In the genomic region with DNA sequence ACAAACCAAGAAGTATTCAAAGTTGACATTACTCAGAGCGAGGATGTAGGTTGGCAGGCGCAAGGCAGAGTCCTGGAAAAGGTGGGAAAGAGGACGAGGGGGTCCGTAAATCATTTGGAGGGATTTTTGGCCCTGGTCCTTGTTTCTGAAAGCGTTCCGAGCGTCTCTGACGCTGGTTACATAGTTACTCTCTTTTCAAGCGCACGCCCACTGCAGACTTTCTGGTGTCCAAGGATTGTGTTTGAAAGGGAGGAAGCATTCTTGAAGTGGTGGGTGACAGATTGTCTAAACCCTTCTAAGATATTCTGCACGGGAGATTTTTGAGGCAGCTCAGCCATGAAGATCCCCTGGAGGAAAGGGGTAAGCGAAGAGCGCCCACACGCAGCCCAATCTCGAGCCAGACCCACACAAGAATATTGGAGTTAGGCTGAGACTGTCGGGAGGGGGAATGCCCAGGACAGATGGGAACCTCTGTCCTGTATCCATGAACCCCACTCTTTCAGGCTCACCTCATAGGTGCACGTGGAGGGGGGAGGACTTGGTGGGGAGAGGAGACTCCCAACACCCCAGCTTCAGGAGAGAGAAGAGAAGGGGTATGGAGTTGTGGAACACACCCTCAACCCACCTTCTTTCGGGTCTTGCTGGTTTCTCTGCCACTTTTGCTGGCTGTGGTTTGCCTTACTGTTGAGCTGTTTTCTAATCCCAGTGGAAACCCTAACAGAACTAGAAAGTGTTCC, we compare ENCODE assay signal across 7 mouse cellular contexts. TPM values are rescaled to one million over a fixed set of nuclear protein-coding genes. Genes with fewer than 3 reads are reported as not detected.
A peak's percentile ranks its signal among the peaks of the same experiment; 100 is the strongest.
DNase-seq lines count a peak whose midpoint lies in the region; ATAC-seq lines count a peak whose summit lies in the region.

No protein-coding gene starts in this region.

- no peak overlapping the region; the same call in 1 of the 2 replicates for H3K4me2 ChIP-seq in hindbrain, embryonic 12.5 days (replicated peaks)
- no peak overlapping the region for H3K4me2 ChIP-seq in hindbrain, embryonic 11.5 days (replicated peaks; ENCODE audit: low read depth, low read length)

- peak; percentile 27 for DNase-seq in hindbrain, embryonic 10.5 days (ENCODE audit: low spot score)
- peak; percentile 19 for DNase-seq in embryonic facial prominence, embryonic 10.5 days (ENCODE audit: low spot score)
- peak; percentile 43 for DNase-seq in hindbrain, embryonic 11.5 days (ENCODE audit: low spot score)
- DNase-seq in lung, postnatal 14 days = peak; percentile 34
- no peak for DNase-seq in cerebellum, adult 11 months
- no peak for DNase-seq in left cerebral cortex, postnatal 4 days

- H3K9me3 ChIP-seq in hindbrain, embryonic 10.5 days = no peaks in the 10 kb centered on the region
- H3K9me3 ChIP-seq in hindbrain, embryonic 12.5 days (replicated peaks) = no peaks in the 10 kb centered on the region
- no peaks in the 10 kb centered on the region for H3K9me3 ChIP-seq in embryonic facial prominence, embryonic 10.5 days
- H3K9me3 ChIP-seq in hindbrain, embryonic 11.5 days (ENCODE audit: control insufficient read depth, low read length) = no peaks in the 10 kb centered on the region

- H3K4me1 ChIP-seq in hindbrain, embryonic 10.5 days (replicated peaks) = peaks cover 36% of the 10 kb centered on the region
- H3K4me1 ChIP-seq in hindbrain, embryonic 12.5 days = peaks cover 11% of the 10 kb centered on the region; the same call in 1 of the 2 replicates
- peaks cover 45% of the 10 kb centered on the region for H3K4me1 ChIP-seq in embryonic facial prominence, embryonic 10.5 days
- H3K4me1 ChIP-seq in hindbrain, embryonic 11.5 days (replicated peaks; ENCODE audit: control insufficient read depth, insufficient read depth, low read length) = no peaks in the 10 kb centered on the region; the same call in 1 of the 2 replicates

- WGBS in hindbrain, embryonic 10.5 days = 2% methylated on average over 18 of the region's 18 CpGs
- WGBS in hindbrain, embryonic 12.5 days = 2% methylated on average over 18 of the region's 18 CpGs
- WGBS in embryonic facial prominence, embryonic 10.5 days = 2% methylated on average over 18 of the region's 18 CpGs
- WGBS in hindbrain, embryonic 11.5 days = 3% methylated on average over 18 of the region's 18 CpGs

- no peak overlapping the region; the same call in 1 of the 2 replicates for H3K4me3 ChIP-seq in hindbrain, embryonic 10.5 days
- H3K4me3 ChIP-seq in hindbrain, embryonic 12.5 days = no peak overlapping the region
- peak overlapping the region; percentile 44; the same call in 1 of the 2 replicates for H3K4me3 ChIP-seq in embryonic facial prominence, embryonic 10.5 days
- 0 out of 2 replicates have a peak overlapping the region, but pooled peaks have one; percentile 19 for H3K4me3 ChIP-seq in hindbrain, embryonic 11.5 days (ENCODE audit: low read depth, low read length)

- no peak overlapping the region for H3K9ac ChIP-seq in hindbrain, embryonic 12.5 days
- no peak overlapping the region for H3K9ac ChIP-seq in hindbrain, embryonic 11.5 days (ENCODE audit: low read depth, low read length)

- H3K27ac ChIP-seq in hindbrain, embryonic 10.5 days = no peak overlapping the region
- H3K27ac ChIP-seq in hindbrain, embryonic 12.5 days = no peak overlapping the region
- H3K27ac ChIP-seq in embryonic facial prominence, embryonic 10.5 days (replicated peaks) = no peak overlapping the region; the same call in 1 of the 2 replicates
- H3K27ac ChIP-seq in hindbrain, embryonic 11.5 days (ENCODE audit: low read depth, low read length) = no peak overlapping the region

- intact Hi-C loops in left cerebral cortex, postnatal 4 days (cut with DNase I) = loop anchor here (1.0 kb wide), 1 partner anchor 537 kb away; no protein-coding TSS in a partner anchor

- no peak for ATAC-seq in hindbrain, embryonic 12.5 days (ENCODE audit: low FRiP score)
- ATAC-seq in hindbrain, embryonic 11.5 days (ENCODE audit: low FRiP score) = no peak

- peaks cover 100% of the 10 kb centered on the region for H3K27me3 ChIP-seq in hindbrain, embryonic 10.5 days (ENCODE audit: insufficient read depth, poor library complexity, severe bottlenecking)
- H3K27me3 ChIP-seq in hindbrain, embryonic 12.5 days = peaks cover 98% of the 10 kb centered on the region
- peaks cover 100% of the 10 kb centered on the region for H3K27me3 ChIP-seq in embryonic facial prominence, embryonic 10.5 days (replicated peaks; ENCODE audit: low read depth, poor library complexity, severe bottlenecking)
- H3K27me3 ChIP-seq in hindbrain, embryonic 11.5 days (ENCODE audit: control insufficient read depth, insufficient read depth, low read length) = peaks cover 92% of the 10 kb centered on the region

- H3K36me3 ChIP-seq in hindbrain, embryonic 10.5 days = no peaks in the 10 kb centered on the region
- H3K36me3 ChIP-seq in hindbrain, embryonic 12.5 days = no peaks in the 10 kb centered on the region
- no peaks in the 10 kb centered on the region for H3K36me3 ChIP-seq in embryonic facial prominence, embryonic 10.5 days (replicated peaks)
- no peaks in the 10 kb centered on the region for H3K36me3 ChIP-seq in hindbrain, embryonic 11.5 days (ENCODE audit: control insufficient read depth, insufficient read depth, low read length)

RNA-seq across cellular contexts. Expression of a gene that starts 6.5 kb away (rescaled TPM):
- 5.7 and 11.8 TPM in 2 replicates for polyA plus RNA-seq in hindbrain, embryonic 10.5 days (2016; fragmentation: Nextera tagmentation; extraction: Ambion mirVana)
- 9.4 and 9.5 TPM in 2 replicates for polyA plus RNA-seq in hindbrain, embryonic 12.5 days (2016; fragmentation: Nextera tagmentation; extraction: Ambion mirVana)
- polyA plus RNA-seq in embryonic facial prominence, embryonic 10.5 days (2016; fragmentation: Nextera tagmentation; extraction: Ambion mirVana) = 10.8 and 12.8 TPM in 2 replicates
- polyA plus RNA-seq in hindbrain, embryonic 11.5 days (2014; fragmentation: Nextera tagmentation; extraction: Ambion mirVana) = 4.8 and 9.1 TPM in 2 replicates
- 10 to 100 TPM; 10.2 to 10.7 TPM for total RNA-seq in left cerebral cortex, postnatal 4 days (2021)

RNA-seq across cellular contexts. Expression of a gene that starts 60.0 kb away (rescaled TPM):
- not detected in 2 replicates for polyA plus RNA-seq in hindbrain, embryonic 10.5 days (2016; fragmentation: Nextera tagmentation; extraction: Ambion mirVana)
- polyA plus RNA-seq in hindbrain, embryonic 12.5 days (2016; fragmentation: Nextera tagmentation; extraction: Ambion mirVana) = not detected in 2 replicates
- polyA plus RNA-seq in embryonic facial prominence, embryonic 10.5 days (2016; fragmentation: Nextera tagmentation; extraction: Ambion mirVana) = not detected in 2 replicates
- polyA plus RNA-seq in hindbrain, embryonic 11.5 days (2014; fragmentation: Nextera tagmentation; extraction: Ambion mirVana) = not detected in 2 replicates
- 1 to 10 TPM; 1.6 to 2.4 TPM for total RNA-seq in left cerebral cortex, postnatal 4 days (2021)

Comparison
In these comparisons a context has a peak if more than half of its experiments do, and no peak if none do; other contexts are left out.
1. H3K4me3 ChIP-seq: peak in embryonic facial prominence, embryonic 10.5 days (single experiment) and hindbrain, embryonic 11.5 days (single experiment); none in hindbrain, embryonic 10.5 days (single experiment) and hindbrain, embryonic 12.5 days (single experiment).
2. DNase-seq: peak in hindbrain, embryonic 10.5 days (single experiment), embryonic facial prominence, embryonic 10.5 days (single experiment), hindbrain, embryonic 11.5 days (single experiment) and lung, postnatal 14 days (single experiment); none in cerebellum, adult 11 months (single experiment) and left cerebral cortex, postnatal 4 days (single experiment).